Mouse (Mus musculus) myocyte (in vitro differentiated cells): Measurements from ENCODE around the gene Swt1. TPM values are rescaled to one million over a fixed set of nuclear protein-coding genes. Genes with fewer than 3 reads are reported as not detected.

Experiments
- H3K27me3 ChIP-seq: one replicate; pipeline ENCODE4 v1.6.1; 2011; ENCODE audit not compliant: control insufficient read depth, insufficient read depth, insufficient read length
- H3K36me3 ChIP-seq: one replicate; pipeline ENCODE4 v1.6.1; 2011; ENCODE audit not compliant: control insufficient read depth, insufficient read depth
- H3K4me2 ChIP-seq: one replicate; pipeline ENCODE4 v1.6.1; 2011; ENCODE audit warnings: low read depth, control low read depth
- H3K4me3 ChIP-seq: one replicate; pipeline ENCODE4 v1.5.1; 2011; ENCODE audit warnings: mild to moderate bottlenecking, control low read depth, moderate library complexity
- H3K79me2 ChIP-seq: one replicate; pipeline ENCODE4 v1.6.1; 2011; ENCODE audit not compliant: control insufficient read depth, insufficient read depth
- H3ac ChIP-seq: one replicate; pipeline ENCODE4 v1.6.1; 2011; ENCODE audit not compliant: control insufficient read depth, insufficient read length
- CEBPB ChIP-seq: IDR thresholded peaks from 2 replicates; pipeline ENCODE4 v1.6.1; 2011; ENCODE audit warnings: mild to moderate bottlenecking, moderate library complexity; ENCODE audit not compliant: poor library complexity, insufficient read depth, severe bottlenecking
- E2F4 ChIP-seq: IDR thresholded peaks from one replicate; pipeline ENCODE4 v1.6.1; 2011; ENCODE audit warnings: mild to moderate bottlenecking, control low read depth, moderate library complexity; ENCODE audit not compliant: insufficient read depth
- MAX ChIP-seq: IDR thresholded peaks from one replicate; pipeline ENCODE4 v1.6.1; 2011; ENCODE audit warnings: low read depth, mild to moderate bottlenecking, control low read depth
- MYOD1 ChIP-seq, 3 experiments: IDR thresholded peaks; one replicate each; pipeline ENCODE4 v1.6.1; 2011; ENCODE audit warnings: control low read depth in 2 of 3, low read depth in 2 of 3, mild to moderate bottlenecking in 2 of 3, moderate library complexity in 1 of 3; ENCODE audit not compliant: insufficient read length in 2 of 3, control insufficient read depth in 1 of 3
- MYOG ChIP-seq, 3 experiments: IDR thresholded peaks; one replicate each; pipeline ENCODE4 v1.6.1; 2011; ENCODE audit warnings: control low read depth in 2 of 3, low read depth in 2 of 3, mild to moderate bottlenecking in 2 of 3; ENCODE audit not compliant: insufficient read length in 2 of 3, control insufficient read depth in 1 of 3, insufficient read depth in 1 of 3
- POLR2A ChIP-seq: IDR thresholded peaks from one replicate; pipeline ENCODE4 v1.6.1; 2011; ENCODE audit warnings: low read depth, mild to moderate bottlenecking, control low read depth, moderate library complexity; ENCODE audit not compliant: insufficient read length
- POLR2AphosphoS2 ChIP-seq: IDR thresholded peaks from one replicate; pipeline ENCODE4 v1.6.1; 2011; ENCODE audit warnings: low read depth, control low read depth; ENCODE audit not compliant: insufficient read length
- REST ChIP-seq: IDR thresholded peaks from one replicate; pipeline ENCODE4 v1.6.1; 2011; ENCODE audit warnings: mild to moderate bottlenecking, control low read depth, moderate library complexity; ENCODE audit not compliant: insufficient read depth, insufficient read length
- SRF ChIP-seq: IDR thresholded peaks from one replicate; pipeline ENCODE4 v1.6.1; 2011; ENCODE audit warnings: low read depth; ENCODE audit not compliant: control insufficient read depth, insufficient read length
- TCF12 ChIP-seq: IDR thresholded peaks from one replicate; pipeline ENCODE4 v1.6.1; 2011; ENCODE audit warnings: mild to moderate bottlenecking, control low read depth; ENCODE audit not compliant: poor library complexity, insufficient read depth, severe bottlenecking
- TCF3 ChIP-seq: IDR thresholded peaks from one replicate; pipeline ENCODE4 v1.6.1; 2011; ENCODE audit warnings: low read depth, control low read depth; ENCODE audit not compliant: insufficient read length
- USF1 ChIP-seq: IDR thresholded peaks from one replicate; pipeline ENCODE4 v1.6.1; 2011; ENCODE audit warnings: low read depth, mild to moderate bottlenecking, control low read depth, moderate library complexity
- polyA plus RNA-seq: library from polyadenylated mRNA; unstranded; fragments of >200 nt; fragmentation: generic; extraction: Trizol; gene quantifications from one replicate; pipeline ENCODE4 v1.2.1, GENCODE M21; 2012; ENCODE audit warnings: missing spikeins

The Swt1 gene
- polyA plus RNA-seq, 1 experiment = 2.7 TPM

GRCm38 (mm10) chr1:151346681-151347127 lies 81.6 kb downstream of the Swt1 start:
- Histone ChIP-seq H3ac (no peak overlapping the region), H3K4me3 (peak overlapping the region; percentile 66), H3K36me3 (peaks cover 23% of the 10 kb centered on the region), H3K27me3 (no peaks in the 10 kb centered on the region), H3K79me2 (peaks cover 66% of the 10 kb centered on the region), H3K4me2 (peak overlapping the region; percentile 92)
- no peak for TF ChIP-seq USF1

GRCm38 (mm10) chr1:151345863-151346195 lies 82.4 kb downstream of the Swt1 start:
- TF ChIP-seq MAX = no peak
- no peak for TF ChIP-seq POLR2AphosphoS2
- TF ChIP-seq USF1 = no peak
- TF ChIP-seq CEBPB = no peak
- TF ChIP-seq MYOG (IDR thresholded peaks at IDR 0.05; ENCODE audit: control insufficient read depth in 1 of 3, insufficient read depth in 1 of 3, insufficient read length in 2 of 3, low read depth in 2 of 3) = no peak
- TF ChIP-seq REST = no peak
- TF ChIP-seq TCF12 = no peak
- no peak for TF ChIP-seq TCF3
- no peak for TF ChIP-seq E2F4
- TF ChIP-seq MYOD1 (IDR thresholded peaks at IDR 0.05; ENCODE audit: control insufficient read depth in 1 of 3, insufficient read length in 2 of 3, low read depth in 2 of 3) = no peak
- TF ChIP-seq SRF = no peak
- TF ChIP-seq POLR2A = no peak
- peak overlapping the region; percentile 66 for H3K4me3 ChIP-seq
- H3K4me2 ChIP-seq = peak overlapping the region; percentile 92
- H3K27me3 ChIP-seq = no peaks in the 10 kb centered on the region
- H3K36me3 ChIP-seq = peaks cover 14% of the 10 kb centered on the region
- no peak overlapping the region for H3ac ChIP-seq
- peaks cover 57% of the 10 kb centered on the region for H3K79me2 ChIP-seq

GRCm38 (mm10) chr1:151345109-151345862 lies 83.0 kb downstream of the Swt1 start:
- Histone ChIP-seq H3K79me2 (peaks cover 51% of the 10 kb centered on the region), H3K27me3 (no peaks in the 10 kb centered on the region)
- TF ChIP-seq REST (no peak), TCF3 (peak; percentile 23), MYOD1 (IDR thresholded peaks at IDR 0.05; ENCODE audit: control insufficient read depth in 1 of 3, insufficient read length in 2 of 3, low read depth in 2 of 3) (peak in 2 of 3 experiments; percentile 19 to 32), USF1 (no peak), POLR2A (peak; percentile 73), CEBPB (no peak), POLR2AphosphoS2 (peak; percentile 89), MYOG (IDR thresholded peaks at IDR 0.05; ENCODE audit: control insufficient read depth in 1 of 3, insufficient read depth in 1 of 3, insufficient read length in 2 of 3, low read depth in 2 of 3) (no peak)

GRCm38 (mm10) chr1:151344283-151345108 lies 83.8 kb downstream of the Swt1 start, which contains the start of gene Ivns1abp:
Ivns1abp (plus strand) TSS chr1:151344477.
- Histone ChIP-seq H3K79me2 (peaks cover 44% of the 10 kb centered on the region), H3K27me3 (no peaks in the 10 kb centered on the region), H3K4me2 (peak within 1 kb of the TSS; percentile 97), H3K4me3 (peak within 1 kb of the TSS; percentile 66), H3K36me3 (peaks cover 2% of the 10 kb centered on the region), H3ac (peak within 1 kb of the TSS; percentile 81)
- TF ChIP-seq POLR2A (peak; percentile 97), USF1 (peak; percentile 20), TCF12 (no peak), SRF (no peak), MAX (no peak), MYOG (IDR thresholded peaks at IDR 0.05; ENCODE audit: control insufficient read depth in 1 of 3, insufficient read depth in 1 of 3, insufficient read length in 2 of 3, low read depth in 2 of 3) (peak in 2 of 3 experiments; percentile 1 to 27), MYOD1 (IDR thresholded peaks at IDR 0.05; ENCODE audit: control insufficient read depth in 1 of 3, insufficient read length in 2 of 3, low read depth in 2 of 3) (peak in 1 of 3 experiments; percentile 56), POLR2AphosphoS2 (peak; percentile 93)

More at GRCm38 (mm10) chr1:151345109-151345862, 83.0 kb downstream of the Swt1 start:
- H3ac ChIP-seq = peak overlapping the region; percentile 81
- H3K4me3 ChIP-seq = peak overlapping the region; percentile 66
- H3K36me3 ChIP-seq = peaks cover 9% of the 10 kb centered on the region
- H3K4me2 ChIP-seq = peak overlapping the region; percentile 92
